Mouse (Mus musculus) thymus, adult 2 months (tissue): ENCODE measurements around the gene Pex14.

Experiments
- CTCF ChIP-seq: fragments of 200-500 bp; IDR thresholded peaks from 2 replicates; pipeline ENCODE4 v1.5.1; 2012; ENCODE audit warnings: mild to moderate bottlenecking, control low read depth, low read length, moderate library complexity, borderline replicate concordance; ENCODE audit not compliant: control insufficient read depth, poor library complexity, insufficient read depth; ENCODE audit errors: extremely low read depth
- POLR2A ChIP-seq: fragments of 200-500 bp; IDR thresholded peaks from 2 replicates; pipeline ENCODE4 v1.6.1; 2012; ENCODE audit warnings: mild to moderate bottlenecking, low read length, control low read depth, moderate library complexity; ENCODE audit not compliant: control insufficient read depth, poor library complexity, insufficient read depth; ENCODE audit errors: extremely low read depth

DNA sequence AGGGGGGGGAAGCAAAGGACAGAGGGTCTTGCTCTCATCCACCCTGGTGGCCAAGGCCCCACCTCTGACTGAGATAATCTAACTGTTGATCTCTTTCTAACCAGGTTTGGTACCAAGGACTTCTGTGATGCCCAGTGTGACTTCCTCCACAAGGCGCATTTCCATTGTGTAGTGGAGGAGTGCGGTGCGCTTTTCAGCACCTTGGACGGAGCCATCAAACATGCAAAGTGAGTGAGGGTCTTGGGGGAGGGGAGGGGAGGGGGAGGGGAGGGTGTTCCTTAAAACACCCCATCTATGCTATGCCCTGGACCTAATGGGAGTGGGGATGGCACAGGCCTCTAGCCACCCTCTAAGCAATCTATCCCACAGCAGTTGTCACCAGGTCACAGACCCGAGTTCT lies 156.6 kb downstream of the Pex14 start:
- TF ChIP-seq POLR2A (no peak), CTCF (no peak)
